8 mouse cellular contexts compared by ENCODE assay signal in the genomic region with DNA sequence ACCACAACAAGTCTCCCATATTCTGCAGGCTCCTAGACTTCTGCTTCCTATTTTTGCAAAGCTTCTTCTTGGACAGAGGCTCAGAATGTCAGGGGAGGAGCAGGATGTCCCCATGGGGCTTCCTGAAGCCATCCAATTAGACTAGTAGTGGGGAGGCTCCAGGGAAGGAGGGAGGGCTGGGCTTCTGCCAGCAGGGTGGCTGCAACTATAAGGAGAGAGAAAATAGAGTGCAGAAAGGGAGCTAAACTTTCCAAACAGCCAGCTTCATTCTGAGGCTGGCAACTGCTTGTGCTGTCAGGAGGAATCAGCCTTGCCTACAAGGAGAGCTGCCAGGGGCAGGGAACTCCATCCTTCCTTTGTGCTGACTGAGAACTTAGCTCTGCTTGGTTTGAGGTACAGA.
DNase-seq lines count a peak whose midpoint lies in the region; ATAC-seq lines count a peak whose summit lies in the region.

No protein-coding gene starts in this region.

- H3K36me3 ChIP-seq in hindbrain, embryonic 14.5 days (replicated peaks; ENCODE audit: control insufficient read depth, insufficient read depth), result no peaks in the 10 kb centered on the region
- H3K36me3 ChIP-seq in hindbrain, embryonic 13.5 days, result no peaks in the 10 kb centered on the region
- no peaks in the 10 kb centered on the region for H3K36me3 ChIP-seq in intestine, embryonic 15.5 days

- no peaks in the 10 kb centered on the region for H3K27me3 ChIP-seq in hindbrain, embryonic 14.5 days (ENCODE audit: control insufficient read depth, insufficient read depth, low read length)
- no peaks in the 10 kb centered on the region for H3K27me3 ChIP-seq in hindbrain, embryonic 13.5 days
- no peaks in the 10 kb centered on the region for H3K27me3 ChIP-seq in intestine, embryonic 15.5 days (replicated peaks)

- no peaks in the 10 kb centered on the region for H3K4me1 ChIP-seq in hindbrain, embryonic 14.5 days (replicated peaks; ENCODE audit: control insufficient read depth, insufficient read depth, low read length)
- peaks cover 2% of the 10 kb centered on the region for H3K4me1 ChIP-seq in hindbrain, embryonic 13.5 days (replicated peaks)
- H3K4me1 ChIP-seq in intestine, embryonic 15.5 days (replicated peaks), result no peaks in the 10 kb centered on the region

- H3K27ac ChIP-seq in hindbrain, embryonic 14.5 days, result peak overlapping the region; percentile 15; the same call in 1 of the 2 replicates
- H3K27ac ChIP-seq in hindbrain, embryonic 13.5 days, result no peak overlapping the region
- H3K27ac ChIP-seq in intestine, embryonic 15.5 days, result no peak overlapping the region

- no peak overlapping the region for H3K9ac ChIP-seq in hindbrain, embryonic 14.5 days
- no peak overlapping the region; the same call in 1 of the 2 replicates for H3K9ac ChIP-seq in hindbrain, embryonic 13.5 days
- no peak overlapping the region for H3K9ac ChIP-seq in intestine, embryonic 15.5 days

- no peak for DNase-seq in hindbrain, embryonic 14.5 days (ENCODE audit: low spot score)
- peak; percentile 9 for DNase-seq in adrenal gland, postnatal 25 days
- peak; percentile 20 for DNase-seq in cerebellum, adult 9-11 months
- DNase-seq in heart, postnatal 4 days, result peak; percentile 33
- no peak for DNase-seq in c-Kit-positive CD71-positive TER-119-positive erythroid progenitor cells, embryonic 14.5 days (ENCODE audit: low spot score)
- DNase-seq in thymus, adult 18-20 months, result no peak

- H3K4me2 ChIP-seq in hindbrain, embryonic 14.5 days (replicated peaks), result no peak overlapping the region
- H3K4me2 ChIP-seq in hindbrain, embryonic 13.5 days, result no peak overlapping the region
- H3K4me2 ChIP-seq in intestine, embryonic 15.5 days (replicated peaks), result no peak overlapping the region

- H3K9me3 ChIP-seq in hindbrain, embryonic 14.5 days (ENCODE audit: control insufficient read depth, low read length), result no peaks in the 10 kb centered on the region
- H3K9me3 ChIP-seq in hindbrain, embryonic 13.5 days, result no peaks in the 10 kb centered on the region
- H3K9me3 ChIP-seq in intestine, embryonic 15.5 days, result no peaks in the 10 kb centered on the region

- no peak overlapping the region for H3K4me3 ChIP-seq in hindbrain, embryonic 14.5 days (replicated peaks; ENCODE audit: low read length)
- no peak overlapping the region for H3K4me3 ChIP-seq in hindbrain, embryonic 13.5 days
- no peak overlapping the region for H3K4me3 ChIP-seq in intestine, embryonic 15.5 days (replicated peaks)

- ATAC-seq in hindbrain, embryonic 14.5 days (ENCODE audit: low FRiP score), result no peak
- ATAC-seq in hindbrain, embryonic 13.5 days (ENCODE audit: low FRiP score), result no peak
- no peak for ATAC-seq in intestine, embryonic 15.5 days

Comparison
In these comparisons a context has a peak if more than half of its experiments do, and no peak if none do; other contexts are left out.
1. DNase-seq: peak in adrenal gland, postnatal 25 days (single experiment), cerebellum, adult 9-11 months (single experiment) and heart, postnatal 4 days (single experiment); none in hindbrain, embryonic 14.5 days (single experiment), c-Kit-positive CD71-positive TER-119-positive erythroid progenitor cells, embryonic 14.5 days (single experiment) and thymus, adult 18-20 months (0 of 2).